Mouse (Mus musculus) gastrocnemius, adult 2 months (tissue): Measurements from ENCODE around the gene Cst12. TPM values are rescaled to one million over a fixed set of nuclear protein-coding genes. Genes with fewer than 3 reads are reported as not detected.
"Not testable (repeated sequence)": the region's sequence is repeated elsewhere in the genome, so short reads cannot be mapped to it uniquely, and the experiment has no call there.

ENCODE experiments used
- DNase-seq: peaks from one replicate; pipeline ENCODE4 v3.0.0; 2022
- H3K27ac ChIP-seq: fragments of 200-600 bp; 2 replicates; pipeline ENCODE4 v1.8.1; 2022; ENCODE audit warnings: mild to moderate bottlenecking
- H3K4me3 ChIP-seq: fragments of 200-600 bp; 2 replicates; pipeline ENCODE4 v1.8.1; 2022; ENCODE audit warnings: mild to moderate bottlenecking, moderate library complexity
- CTCF ChIP-seq: fragments of 200-600 bp; IDR thresholded peaks from 2 replicates; pipeline ENCODE4 v1.8.1; 2022; ENCODE audit warnings: antibody characterized with exemption, mild to moderate bottlenecking, moderate library complexity
- intact Hi-C: fragments of 180-260 bp; cut with DNase I; formaldehyde crosslinking; loops from one replicate; pipeline ENCODE4 v1.15.1; 2025
- long read RNA-seq, 2 experiments: library from polyadenylated mRNA; stranded (forward); transcript quantifications; one replicate each; pipeline ENCODE4 v2.0.0; 2021
- total RNA-seq, 2 experiments: library from RNA; stranded (reverse); gene quantifications; 2 replicates each; pipeline ENCODE4 v1.2.3; 2021

The Cst12 gene
- total RNA-seq: not detected
- long read RNA-seq, experiment 1: 0 reads
- long read RNA-seq, experiment 2: 0 reads

GRCm38 (mm10) chr2:148789142-148789541, at the start of gene Cst12:
Gene Cst12, plus strand, starts transcription at chr2:148789361.
- H3K4me3 ChIP-seq: no peak within 1 kb of the TSS
- DNase-seq: no peak
- intact Hi-C loops: no loop called here
- H3K27ac ChIP-seq: no peak within 1 kb of the TSS
- TF ChIP-seq CTCF: no peak

GRCm38 (mm10) chr2:148743001-148743400, 46.2 kb upstream of the Cst12 start:
- Histone ChIP-seq H3K27ac (peak overlapping the region; percentile 68), H3K4me3 (no peak overlapping the region)
- intact Hi-C loops: no loop called here
- no peak for TF ChIP-seq CTCF
- DNase-seq: peak; percentile 75

GRCm38 (mm10) chr2:148743846-148744407, 45.2 kb upstream of the Cst12 start:
- H3K27ac ChIP-seq: no peak overlapping the region
- intact Hi-C loops: no loop called here
- TF ChIP-seq CTCF: no peak
- no peak overlapping the region for H3K4me3 ChIP-seq
- no peak for DNase-seq

GRCm38 (mm10) chr2:148750058-148750457, 39.1 kb upstream of the Cst12 start, which contains the start of gene Cstl1:
Gene Cstl1, plus strand, starts transcription at chr2:148750358.
- intact Hi-C loops: loop anchor here (5.0 to 10.0 kb wide), 5 partner anchors 68 to 945 kb away; partner anchors contain the start of gene Gzf1
- no peak for TF ChIP-seq CTCF
- Histone ChIP-seq H3K4me3 (no peak within 1 kb of the TSS), H3K27ac (no peak within 1 kb of the TSS)
- no peak for DNase-seq

- peak overlapping the region; percentile 65 for H3K27ac ChIP-seq
- peak; percentile 76 for TF ChIP-seq CTCF
- DNase-seq: peak; percentile 65
- intact Hi-C loops: loop anchor here (5.0 to 10.0 kb wide), 5 partner anchors 70 to 947 kb away; partner anchors contain the start of gene Gzf1
- H3K4me3 ChIP-seq: peak overlapping the region; percentile 78
These were observed 37.0 kb upstream of the Cst12 start for GRCm38 (mm10) chr2:148751893-148752813.

GRCm38 (mm10) chr2:148754310-148754846, 34.8 kb upstream of the Cst12 start:
- H3K27ac ChIP-seq: peak overlapping the region; percentile 71
- DNase-seq: no peak
- no peak for TF ChIP-seq CTCF
- no peak overlapping the region for H3K4me3 ChIP-seq
- intact Hi-C loops: loop anchor here (5.0 to 10.0 kb wide), 5 partner anchors 72 to 950 kb away; partner anchors contain the start of gene Gzf1

- no peak for TF ChIP-seq CTCF
- Histone ChIP-seq H3K27ac (no peak overlapping the region), H3K4me3 (no peak overlapping the region)
- intact Hi-C loops: no loop called here
- no peak for DNase-seq
These were observed 25.3 kb upstream of the Cst12 start for GRCm38 (mm10) chr2:148763648-148764388.

- DNase-seq, intact Hi-C loops, H3K4me3 ChIP-seq, H3K27ac ChIP-seq: not testable (repeated sequence)
These were observed 17.8 kb upstream of the Cst12 start, which contains the start of gene Cst11 for GRCm38 (mm10) chr2:148771397-148771796. Gene Cst11, minus strand, starts transcription at chr2:148771497.

- no peak for DNase-seq
- Histone ChIP-seq H3K4me3 (no peak within 1 kb of the TSS), H3K27ac (no peak within 1 kb of the TSS)
- intact Hi-C loops: no loop called here
- TF ChIP-seq CTCF: no peak
These were observed 7.5 kb upstream of the Cst12 start, which contains the start of gene 8030411F24Rik for GRCm38 (mm10) chr2:148781709-148782108. Gene 8030411F24Rik, plus strand, starts transcription at chr2:148782009.

GRCm38 (mm10) chr2:148798485-148798884, 9.3 kb downstream of the Cst12 start, which contains the start of gene Cst8:
Gene Cst8, plus strand, starts transcription at chr2:148798785.
- intact Hi-C loops: no loop called here
- H3K4me3 ChIP-seq: no peak within 1 kb of the TSS
- TF ChIP-seq CTCF: no peak

GRCm38 (mm10) chr2:148801491-148801921, 12.3 kb downstream of the Cst12 start:
- no peak for TF ChIP-seq CTCF
- Histone ChIP-seq H3K4me3 (no peak overlapping the region), H3K27ac (no peak overlapping the region)
- no peak for DNase-seq
- intact Hi-C loops: no loop called here

More at GRCm38 (mm10) chr2:148798485-148798884, 9.3 kb downstream of the Cst12 start, which contains the start of gene Cst8:
- no peak within 1 kb of the TSS for H3K27ac ChIP-seq
- DNase-seq: no peak

GRCm38 (mm10) chr2:148806696-148807095, 17.5 kb downstream of the Cst12 start:
- TF ChIP-seq CTCF: no peak
- intact Hi-C loops: no loop called here
- H3K4me3 ChIP-seq: no peak overlapping the region
- DNase-seq: no peak
- no peak overlapping the region for H3K27ac ChIP-seq
